Mouse (Mus musculus) urinary bladder, adult 18-20 months (tissue): Measurements from ENCODE around the gene Zfp839.

Experiments
- DNase-seq, 2 experiments: peaks; one replicate each; pipeline ENCODE4 v3.0.0; 2022; ENCODE audit warnings: low spot score in 2 of 2, mixed read lengths in 2 of 2

Gene Zfp839

DNA sequence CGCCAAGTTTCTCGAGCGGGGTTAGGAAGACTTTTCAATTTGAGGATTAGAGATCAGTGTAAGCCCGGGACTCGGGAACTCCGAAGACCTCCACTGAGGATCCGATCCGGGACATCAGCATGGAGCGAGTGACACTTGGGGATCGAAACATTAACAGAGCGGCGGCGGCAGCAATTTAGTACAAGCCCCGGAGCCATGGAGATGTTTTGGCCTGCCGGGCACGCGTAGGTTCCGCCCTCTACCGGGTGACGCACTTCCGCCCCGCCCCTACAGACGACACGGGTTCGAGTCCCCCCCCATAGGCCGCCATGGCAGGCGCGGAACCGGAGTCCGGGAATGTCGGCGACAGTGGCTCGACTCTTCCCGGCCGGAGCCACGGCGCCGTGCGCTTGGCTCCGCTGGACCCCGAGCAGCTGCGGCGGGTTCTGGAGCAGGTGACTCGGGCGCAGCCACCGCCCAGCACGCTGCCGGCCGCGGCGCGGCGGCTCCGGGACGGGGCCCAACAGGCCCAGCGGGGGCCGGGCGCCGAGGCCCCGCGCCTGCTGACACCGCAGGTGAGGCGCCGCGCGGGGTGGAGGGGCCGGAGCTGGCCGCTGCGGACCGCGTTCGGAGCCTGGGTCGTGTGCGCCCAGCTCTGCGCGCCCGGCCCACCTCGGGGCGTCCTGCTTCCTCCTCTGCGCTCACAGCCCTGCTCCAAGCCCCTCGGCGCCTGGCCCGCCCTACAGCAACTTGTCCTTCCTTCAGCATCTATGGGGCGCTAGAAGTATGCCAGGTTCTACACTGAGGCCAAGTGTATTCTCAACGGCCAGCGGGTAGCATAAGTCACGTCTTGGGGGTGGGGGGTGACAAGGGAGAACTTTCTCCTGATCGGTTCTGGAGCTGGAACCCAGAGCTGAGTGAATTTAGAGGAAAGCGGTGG, at the start of gene Zfp839:
Zfp839 (plus strand) TSS at position 244 of the 919 bp plus-strand sequence.
- DNase-seq: peak; percentile 76 to 90

DNA sequence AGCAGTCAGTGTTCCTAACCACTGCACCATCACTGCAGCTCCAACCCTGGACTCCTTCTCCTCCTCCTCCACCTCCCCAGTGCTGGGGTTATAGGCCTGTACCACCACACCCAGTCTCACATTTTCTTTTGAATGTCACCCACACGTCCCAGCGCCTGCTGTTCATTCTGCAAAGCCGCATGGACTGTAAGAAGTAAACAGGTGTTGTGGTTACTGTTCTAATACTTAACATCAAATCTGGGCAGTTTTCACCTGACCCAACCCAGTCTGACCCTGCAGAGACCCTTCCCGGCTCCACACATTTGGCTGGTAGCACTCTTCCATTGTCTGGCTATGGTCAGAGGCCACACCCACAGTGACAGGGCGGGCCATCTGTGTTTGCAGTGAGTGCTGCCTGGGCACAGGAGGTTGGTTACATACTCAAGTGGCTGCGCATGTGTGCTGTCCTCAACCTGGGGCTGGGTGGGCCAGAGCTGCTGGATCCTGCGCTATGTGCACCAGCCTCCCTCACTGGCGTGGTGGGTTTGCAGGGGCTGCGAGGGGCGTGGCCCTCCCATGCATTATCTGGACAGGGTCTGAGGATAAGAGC, 48.1 kb upstream of the Zfp839 start:
- no peak for DNase-seq

DNA sequence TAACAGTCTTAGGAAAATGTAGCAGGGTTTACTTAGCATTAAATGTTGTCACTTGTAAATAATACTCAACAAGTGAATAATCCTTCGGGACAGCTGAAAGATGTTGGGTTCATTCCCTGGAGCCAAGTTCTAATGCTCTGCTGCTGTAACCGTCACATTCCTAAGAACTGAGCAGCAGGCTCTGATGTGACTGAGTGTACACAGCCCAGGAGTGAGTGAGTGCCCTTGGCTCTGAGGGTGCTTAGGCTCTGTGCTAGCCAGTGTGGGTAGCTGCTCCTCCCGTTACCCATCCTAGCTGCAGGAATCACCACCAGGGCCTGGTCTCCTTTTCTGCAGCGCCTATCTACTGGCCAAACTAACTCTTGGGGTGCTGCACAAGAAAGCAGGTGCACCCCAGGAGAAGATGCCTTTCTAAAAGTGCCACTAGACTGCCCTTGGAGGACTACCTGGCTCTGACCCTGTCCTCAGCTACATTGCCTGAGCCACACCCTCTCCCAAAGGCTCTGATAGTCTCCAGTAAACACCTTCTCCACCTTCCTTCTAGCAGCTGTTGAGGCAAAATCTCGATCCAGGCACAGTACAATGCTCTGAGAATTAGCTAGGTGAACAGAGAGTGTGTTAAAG, 47.3 kb upstream of the Zfp839 start:
- no peak for DNase-seq

DNA sequence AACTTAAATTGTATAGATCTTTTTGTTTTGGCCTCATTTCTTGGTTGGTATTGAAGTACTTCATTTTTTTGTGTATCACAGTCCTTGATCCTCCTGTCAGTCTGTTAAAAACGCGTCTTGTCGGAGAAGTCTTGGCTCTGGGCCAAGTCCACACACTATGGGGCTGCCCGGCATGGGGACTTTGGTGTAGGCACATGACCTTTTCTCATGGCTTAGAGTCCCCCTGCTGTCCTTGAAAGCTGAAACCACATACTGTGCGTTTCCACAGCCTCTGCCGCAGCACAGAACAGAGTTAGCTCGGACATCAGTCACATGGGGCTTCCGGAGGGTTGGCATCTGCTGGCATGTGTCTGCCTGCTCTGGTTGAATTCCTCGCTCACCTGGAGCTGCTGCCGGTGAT, 45.8 kb upstream of the Zfp839 start:
- no peak for DNase-seq

DNA sequence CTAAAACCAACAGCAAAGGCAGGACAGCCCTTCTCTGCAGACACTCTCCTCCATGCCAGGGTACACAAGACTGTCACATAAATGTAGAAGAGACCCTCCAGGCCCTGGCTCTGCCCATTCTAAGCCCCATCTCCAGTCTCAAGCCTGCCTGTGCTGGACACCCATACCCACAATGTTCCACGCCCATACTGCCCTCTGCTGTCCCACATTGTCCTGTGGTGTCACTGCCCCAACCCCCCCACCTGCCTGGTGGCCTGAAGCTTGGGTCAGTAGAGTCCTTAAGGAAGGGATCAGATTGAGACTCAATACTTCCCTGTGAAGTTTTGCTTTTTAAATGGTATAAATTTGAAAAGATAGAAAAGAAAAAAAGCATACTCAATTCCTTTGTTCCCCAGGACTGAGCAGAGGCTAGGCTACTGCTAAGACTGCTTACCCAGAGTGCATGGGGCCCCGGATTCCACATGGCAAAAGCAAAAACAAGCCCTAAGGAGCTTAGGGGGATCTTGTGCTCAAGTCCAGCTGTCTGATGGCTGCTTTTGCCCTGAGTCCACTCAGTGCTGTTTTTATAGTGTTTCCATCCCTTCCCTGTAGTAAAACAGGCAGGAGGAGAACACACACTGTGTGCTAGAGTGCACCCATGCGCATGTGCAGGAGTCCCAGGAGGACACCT, 43.6 kb upstream of the Zfp839 start:
- DNase-seq: no peak

DNA sequence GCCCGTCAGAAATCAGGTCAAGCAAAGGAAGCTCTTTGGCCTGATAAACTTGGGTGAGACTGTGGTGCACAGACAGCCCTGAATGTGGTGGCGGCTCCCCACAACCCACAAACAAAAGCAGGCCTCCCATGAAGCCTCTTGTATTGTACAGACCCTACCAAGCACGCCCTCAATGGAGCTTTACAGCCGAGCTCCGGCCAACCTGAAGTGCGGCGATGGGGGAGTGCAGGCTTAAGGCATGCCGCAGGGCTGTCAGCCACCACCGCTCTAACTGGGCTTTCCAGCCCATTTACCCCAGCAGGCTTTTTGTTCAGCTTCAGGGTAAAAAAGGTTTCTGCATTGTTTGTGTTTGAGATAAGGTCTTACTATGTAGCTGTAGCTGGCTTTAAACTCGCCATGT, 41.6 kb upstream of the Zfp839 start:
- no peak for DNase-seq

DNA sequence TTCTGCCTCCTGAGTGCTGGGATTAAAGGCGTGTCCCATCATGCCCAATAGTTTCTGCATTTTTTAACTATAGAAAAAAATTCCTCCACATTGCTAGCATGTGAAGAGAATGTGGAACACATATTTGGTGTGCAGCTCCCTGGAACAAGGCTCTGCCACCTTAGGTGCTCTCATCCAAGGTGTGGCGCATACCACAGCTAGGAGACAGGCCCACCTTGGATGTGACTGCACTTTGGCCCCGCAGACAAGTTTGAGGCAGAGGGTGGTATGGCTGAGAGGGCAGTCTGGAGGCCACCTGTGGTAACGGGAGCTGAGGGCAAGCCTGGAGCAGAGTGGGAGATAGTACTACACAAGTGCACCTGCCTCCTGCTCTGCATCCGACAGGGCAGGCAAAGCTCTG, 41.2 kb upstream of the Zfp839 start:
- no peak for DNase-seq

DNA sequence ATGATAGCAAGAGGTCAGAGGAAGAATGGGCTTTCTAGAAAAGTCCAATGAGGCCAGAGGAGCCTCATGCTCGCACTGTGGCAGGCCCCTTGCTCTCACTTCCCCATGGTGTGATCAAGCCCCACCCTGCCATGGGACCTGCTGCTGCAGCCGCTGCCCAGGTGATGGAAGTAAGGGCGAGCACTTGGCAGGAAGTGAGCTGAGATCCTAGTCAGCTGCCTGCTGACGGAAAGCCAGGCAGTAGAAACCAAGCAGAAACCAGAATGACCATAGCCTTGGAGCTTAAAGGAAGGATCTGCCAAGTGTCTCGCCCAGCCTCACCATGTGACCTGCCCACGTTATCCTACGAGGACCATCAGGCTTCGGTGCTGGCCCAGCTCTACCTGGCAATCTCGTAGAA, 36.9 kb upstream of the Zfp839 start:
- no peak for DNase-seq

DNA sequence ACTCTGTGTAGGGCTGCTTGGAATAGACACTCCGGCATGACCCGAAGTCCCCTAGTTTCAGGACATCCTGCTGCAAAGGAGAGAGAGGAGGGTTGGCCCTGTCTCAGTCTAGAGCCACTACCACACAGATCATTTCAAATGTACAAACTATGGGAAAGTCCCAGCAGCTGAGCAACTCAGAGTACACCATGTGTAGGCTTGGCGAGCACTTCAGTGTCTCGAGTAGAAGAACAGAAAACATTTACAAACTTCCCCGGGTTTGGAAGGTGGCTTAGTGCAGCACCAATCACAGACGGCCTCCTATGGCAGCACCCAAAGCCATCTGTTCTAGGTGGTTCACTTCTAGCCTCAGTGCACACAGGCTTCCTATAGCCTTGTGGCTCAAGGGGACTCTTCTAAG, 36.4 kb upstream of the Zfp839 start:
- no peak for DNase-seq

DNA sequence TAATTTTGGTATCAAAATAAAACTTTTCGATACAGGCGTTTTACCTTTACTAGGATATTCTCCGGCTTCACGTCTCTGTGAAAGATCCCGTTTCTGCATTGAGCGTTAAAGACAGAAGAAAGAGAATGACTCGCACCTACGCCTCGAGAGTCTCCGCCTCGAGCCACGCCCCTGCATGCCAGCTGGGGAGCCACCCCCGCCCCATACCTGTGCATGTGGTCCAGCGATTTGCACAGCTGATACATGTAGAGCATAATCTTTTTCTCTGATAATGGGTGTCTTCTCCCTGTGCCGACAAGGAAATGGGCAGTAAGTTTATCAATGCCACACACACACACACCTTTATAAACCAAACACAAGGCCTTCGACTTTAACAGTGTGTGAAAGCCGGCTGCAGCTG, 35.1 kb upstream of the Zfp839 start:
- DNase-seq: no peak

DNA sequence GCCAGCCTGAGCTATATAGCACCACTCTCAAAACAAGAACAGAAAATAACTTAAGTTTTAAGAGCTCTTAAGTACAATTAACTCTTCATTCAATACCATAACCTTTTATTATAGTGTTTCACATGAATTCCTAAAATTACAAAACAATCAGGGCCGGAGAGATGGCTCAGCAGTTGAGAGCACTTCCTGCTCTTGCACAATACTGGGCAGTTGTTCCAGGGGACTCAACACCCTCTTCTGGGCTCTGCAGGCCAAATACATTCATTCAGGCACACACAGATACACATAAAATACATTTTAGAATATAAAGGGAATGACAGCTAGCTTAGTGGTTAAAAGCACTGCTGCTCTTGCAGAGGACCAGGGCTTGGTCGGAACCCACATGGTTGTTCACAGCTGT, 33.2 kb upstream of the Zfp839 start:
- no peak for DNase-seq

DNA sequence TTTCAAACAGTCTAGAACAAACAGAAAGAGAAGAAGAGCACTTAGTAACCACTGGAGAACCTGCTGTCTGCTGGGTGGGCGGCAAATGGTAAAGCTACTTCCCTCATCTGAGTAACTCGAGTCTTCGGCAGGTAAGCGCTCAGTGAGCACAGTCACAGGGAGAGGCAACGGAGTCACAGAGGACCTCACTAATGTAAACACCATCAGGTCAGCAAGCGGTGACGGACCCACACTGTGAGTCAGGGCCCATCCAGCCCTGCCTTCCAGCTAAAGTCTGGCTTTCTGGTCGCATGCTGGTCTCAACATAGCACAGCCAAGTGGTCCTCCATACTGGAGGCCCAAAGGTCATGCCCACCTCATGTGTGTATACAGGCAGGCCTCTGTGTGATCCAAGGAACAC, 30.7 kb upstream of the Zfp839 start:
- DNase-seq: no peak

DNA sequence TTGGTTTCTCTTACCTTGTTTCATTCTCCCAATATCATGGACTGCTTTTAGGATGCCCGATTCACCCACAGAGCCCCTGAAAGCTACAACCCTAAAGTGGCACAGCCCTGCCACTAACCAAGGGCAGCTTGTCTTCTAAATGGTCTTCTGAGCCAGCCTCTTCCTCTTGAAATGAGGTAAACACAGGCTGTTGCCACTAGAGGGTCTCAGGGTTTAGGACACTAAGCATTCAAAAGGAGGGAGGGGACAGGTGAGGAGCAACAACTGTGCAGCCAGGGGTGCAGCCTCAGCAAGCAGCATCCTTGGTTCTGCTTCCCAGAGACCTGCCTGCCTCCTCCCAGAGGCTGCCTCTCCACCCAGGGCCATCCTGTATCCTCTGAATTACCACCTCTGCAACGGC, 28.3 kb upstream of the Zfp839 start:
- DNase-seq: no peak

DNA sequence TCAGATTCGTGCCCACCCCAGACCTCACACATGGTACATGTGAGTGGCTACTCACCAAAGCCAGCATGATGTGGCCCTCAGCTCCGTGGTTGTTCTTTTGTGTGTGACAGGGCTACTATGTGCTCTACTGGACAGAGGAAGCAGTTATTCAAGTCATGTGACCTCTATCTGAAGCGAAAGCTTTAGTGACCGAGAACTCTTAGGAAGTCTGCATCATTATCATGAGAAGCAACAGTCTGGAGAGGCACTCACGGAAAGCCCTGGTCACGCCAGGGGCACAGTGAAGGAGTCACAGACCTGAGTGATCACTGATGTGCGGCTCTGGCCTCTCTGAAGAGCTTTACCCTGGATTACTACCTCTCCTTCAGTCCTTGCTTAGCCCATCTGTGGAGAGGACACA, 27.7 kb upstream of the Zfp839 start:
- no peak for DNase-seq

DNA sequence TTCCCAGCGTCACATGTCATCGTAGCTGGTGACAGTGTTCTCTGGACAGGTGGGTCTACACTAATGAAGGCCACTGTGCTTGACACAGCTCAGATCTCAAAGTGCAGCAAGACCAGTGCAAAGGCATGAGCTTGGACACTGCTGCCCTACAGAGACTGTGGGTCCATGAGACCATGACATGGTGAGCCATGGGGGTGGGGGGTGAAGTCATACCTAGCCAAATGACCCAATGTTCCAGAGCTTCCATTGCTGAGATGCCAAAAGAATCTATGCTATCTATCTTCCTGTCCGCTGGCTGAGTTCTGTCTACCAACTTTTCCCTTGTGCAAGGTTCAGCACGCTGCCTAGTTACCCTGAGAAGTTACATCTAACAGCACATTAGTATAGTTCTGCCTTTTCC, 21.1 kb upstream of the Zfp839 start:
- DNase-seq: no peak

DNA sequence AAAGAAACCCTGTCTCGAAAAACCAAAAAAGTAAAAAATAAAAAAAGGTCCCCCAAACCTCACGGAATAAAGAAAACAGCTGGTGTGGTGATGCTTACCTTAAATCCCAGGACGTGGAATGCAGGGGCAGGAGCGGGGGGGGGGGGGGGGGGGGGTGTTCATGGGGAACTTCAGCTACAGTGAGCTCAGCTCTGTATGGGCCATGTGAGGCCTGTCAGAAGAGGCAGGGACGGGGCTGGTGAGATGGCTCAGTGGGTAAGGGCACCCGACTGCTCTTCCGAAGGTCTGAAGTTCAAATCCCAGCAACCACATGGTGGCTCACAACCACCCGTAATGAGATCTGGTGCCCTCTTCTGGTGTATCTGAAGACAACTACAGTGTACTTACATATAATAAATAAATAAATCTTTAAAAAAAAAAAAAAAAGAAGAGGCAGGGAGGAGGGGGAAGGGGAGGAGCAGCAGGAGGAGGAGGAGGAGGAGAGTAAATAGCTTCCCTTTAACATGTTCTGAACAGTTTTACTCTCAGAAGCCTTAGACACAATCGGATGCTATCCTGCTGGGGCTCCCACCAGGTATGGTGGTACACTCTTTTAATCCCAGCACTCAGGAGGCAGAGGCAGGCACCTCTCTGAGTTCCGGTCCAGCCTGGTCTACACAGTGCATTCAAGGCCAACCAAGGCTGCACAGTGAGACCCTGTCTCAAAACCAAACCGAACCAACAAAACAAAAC, 19.6 kb upstream of the Zfp839 start:
- DNase-seq: no peak

DNA sequence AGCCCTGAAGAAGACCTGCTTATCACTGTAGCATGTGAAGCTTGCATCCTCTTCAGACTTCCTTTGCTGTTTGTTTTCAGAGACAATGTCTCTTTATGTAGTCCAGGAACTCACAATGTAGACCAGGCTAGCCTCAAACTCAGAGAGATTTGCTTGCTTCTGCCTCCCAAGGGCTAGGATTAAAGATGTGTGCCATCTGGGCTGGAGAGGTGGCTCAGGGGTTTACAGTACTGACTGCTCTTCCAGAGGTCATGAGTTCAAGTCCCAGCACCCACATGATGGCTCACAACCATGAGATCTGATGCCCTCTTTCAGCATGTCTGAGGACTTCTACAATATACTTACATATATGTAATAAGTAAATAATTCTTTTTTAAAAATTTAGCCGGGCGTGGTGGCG, 14.9 kb upstream of the Zfp839 start:
- no peak for DNase-seq

DNA sequence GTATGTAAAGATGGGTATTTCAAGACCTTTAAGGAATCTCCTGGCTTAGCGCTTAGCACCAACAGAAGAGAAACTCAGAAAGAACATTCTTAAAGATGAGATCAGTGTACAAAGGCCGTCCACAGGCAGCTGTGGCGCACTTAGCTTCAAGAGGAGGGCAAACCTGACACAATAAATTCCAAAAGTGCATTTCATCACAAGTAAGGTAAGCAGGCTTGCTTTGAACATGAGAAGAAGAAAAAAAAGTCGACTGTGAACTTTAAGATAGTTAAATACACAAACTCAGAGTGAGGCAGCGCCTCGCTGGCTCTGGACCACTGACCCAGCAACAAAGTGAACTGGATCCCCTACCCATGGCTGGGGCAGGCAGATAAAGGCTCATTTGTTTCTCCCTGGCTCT, 13.3 kb upstream of the Zfp839 start:
- no peak for DNase-seq

DNA sequence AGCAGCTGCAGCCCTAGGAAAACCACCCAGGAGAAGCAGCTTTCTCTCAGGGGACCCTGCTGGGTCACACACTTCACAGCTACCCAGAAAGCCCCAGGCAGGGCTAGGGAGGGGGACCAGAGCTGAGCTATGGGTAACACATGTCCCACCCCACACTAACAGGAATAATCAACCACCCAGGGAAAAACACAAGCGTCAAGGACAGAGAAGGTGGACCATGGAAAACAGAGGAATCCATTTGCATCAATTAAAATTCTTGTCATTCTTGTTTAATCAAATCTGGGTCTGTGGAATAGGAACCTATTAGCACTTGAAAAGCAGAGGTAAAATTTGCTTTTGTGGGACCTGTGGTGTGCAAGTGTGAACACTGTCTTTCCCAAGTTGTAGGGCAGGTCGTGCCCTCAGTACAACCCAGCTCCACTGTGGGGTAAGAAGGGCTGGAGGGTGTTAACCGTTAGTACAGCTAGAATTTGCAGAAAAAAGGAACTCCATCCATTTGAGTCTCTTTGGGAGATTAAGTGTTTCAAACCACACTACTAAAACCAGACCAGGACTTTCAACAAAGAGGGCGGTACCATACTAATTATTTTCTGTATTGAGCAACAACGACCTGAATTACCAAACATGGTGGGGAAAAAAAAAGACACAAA, 12.7 kb upstream of the Zfp839 start:
- no peak for DNase-seq

DNA sequence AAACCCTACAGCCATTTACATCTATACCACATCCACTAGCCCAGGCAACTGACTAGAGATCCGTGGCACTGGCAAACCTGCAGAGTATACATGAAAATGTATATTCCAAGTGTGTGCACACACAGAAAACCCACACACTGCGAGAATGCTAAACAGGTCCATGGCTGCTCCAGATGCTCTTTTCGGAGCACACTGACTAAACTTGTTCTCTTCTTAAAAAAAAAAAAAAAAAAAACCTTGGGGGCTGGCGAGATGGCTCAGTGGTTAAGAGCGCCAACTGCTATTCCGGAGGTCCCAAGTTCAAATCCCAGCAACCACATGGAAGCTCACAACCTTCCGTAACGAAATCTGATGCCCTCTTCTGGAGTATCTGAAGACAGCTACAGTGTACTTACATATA, 12.2 kb upstream of the Zfp839 start:
- DNase-seq: no peak
